Mouse (Mus musculus) ovary, adult 18-20 months (tissue): ENCODE measurements at regions not wholly inside any gene's neighbourhood (a gene's known extent, or its start where the extent isn't known, plus 50 kb on each side); places are given as distances from the start of the nearest gene placed in this dataset.

Experiments used
- DNase-seq: peaks from one replicate; pipeline ENCODE4 v3.0.0; 2022; ENCODE audit warnings: low spot score, mixed read lengths

DNA sequence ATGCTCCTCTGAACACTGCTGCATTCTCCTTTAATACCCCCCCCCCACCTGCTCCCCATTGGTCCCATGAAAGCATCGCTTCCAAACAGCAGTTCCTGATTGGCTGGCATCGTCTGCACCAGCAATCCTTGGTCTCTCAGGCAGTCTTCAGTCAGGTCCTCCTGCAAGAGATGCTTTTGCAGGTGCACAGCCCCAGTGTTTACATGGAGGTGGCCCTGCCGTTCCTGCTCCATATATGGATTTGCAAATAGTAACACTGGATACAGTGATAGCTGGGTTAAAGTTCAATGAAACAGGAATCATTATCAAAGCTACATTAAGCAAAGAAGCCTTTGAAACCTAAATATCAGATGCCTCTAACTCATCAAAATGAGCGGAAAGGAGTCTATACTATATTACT is 170.1 kb upstream of the Fat1 start:
- DNase-seq, result no peak

DNA sequence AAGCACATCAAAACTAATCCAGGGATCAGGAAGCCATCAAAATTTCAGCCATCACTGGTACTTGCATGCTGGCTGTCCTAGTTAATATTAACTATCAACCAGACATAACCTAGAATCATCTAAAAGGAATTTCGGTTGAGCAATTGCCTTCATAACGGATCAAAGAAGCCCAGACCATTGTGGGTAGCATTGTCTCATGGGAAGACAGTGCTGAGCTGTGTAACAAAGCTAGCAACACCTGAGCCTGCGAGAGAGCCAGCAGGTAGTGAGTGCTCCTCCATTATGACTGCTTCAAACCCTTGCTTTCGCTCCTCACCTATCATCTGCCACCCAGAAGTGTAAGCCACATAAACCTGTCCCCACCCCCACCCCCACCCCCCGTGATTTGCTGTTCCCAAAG is 169.6 kb upstream of the Fat1 start:
- DNase-seq, result no peak

DNA sequence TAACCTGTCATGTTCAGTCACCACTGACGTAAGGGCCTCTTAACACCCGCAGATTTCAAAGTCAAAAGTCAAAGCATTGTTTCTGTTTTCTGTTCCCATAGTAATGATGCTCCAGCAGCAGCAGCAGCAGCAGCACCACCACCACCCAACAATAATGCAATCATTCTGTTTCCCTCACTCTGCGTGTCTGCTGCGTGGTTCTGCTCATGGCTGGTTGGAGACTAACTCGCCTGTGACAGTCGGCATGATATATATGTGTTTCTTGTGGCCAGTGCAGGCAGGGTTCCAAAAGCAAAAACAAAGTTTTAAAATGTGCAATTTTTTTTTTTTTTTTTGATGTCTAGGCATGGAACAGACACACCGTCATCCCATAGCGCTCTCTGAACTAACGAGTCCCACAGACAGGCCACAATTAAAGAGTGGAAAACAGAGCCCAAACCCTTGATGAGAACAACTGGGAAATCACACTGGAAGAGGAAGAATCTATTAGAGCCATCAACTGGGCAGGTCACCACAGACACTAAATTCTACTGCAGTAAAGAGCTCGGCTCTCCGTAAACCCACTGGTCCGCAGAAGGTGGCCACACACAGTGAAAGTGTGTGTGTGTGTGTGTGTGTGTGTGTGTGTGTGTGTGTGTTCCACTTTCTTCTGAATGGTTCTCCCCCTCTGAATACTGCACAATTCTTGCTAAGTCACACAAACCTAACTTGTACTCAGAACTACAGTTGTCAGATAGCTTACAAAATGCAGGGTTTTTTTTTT is 169.0 kb upstream of the Fat1 start:
- DNase-seq, result no peak

DNA sequence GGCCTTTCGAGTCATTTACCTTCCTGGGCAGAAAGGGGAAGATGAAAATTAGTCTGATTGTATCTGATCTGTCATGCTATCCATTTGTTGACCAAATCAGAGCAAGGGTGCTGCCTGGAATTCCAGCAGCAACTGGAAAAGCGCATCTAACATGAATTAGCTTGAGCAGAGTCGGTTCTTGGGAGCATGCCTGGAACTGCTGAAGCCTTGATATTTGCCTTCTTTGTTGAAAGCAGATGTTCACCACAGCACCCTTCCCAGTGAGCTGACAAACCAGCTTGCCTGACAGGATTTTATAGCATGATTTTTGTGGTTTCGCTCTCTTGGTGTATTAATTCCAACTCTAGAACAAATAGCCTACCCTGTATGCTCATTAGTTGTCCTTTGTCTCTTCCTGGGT is 168.0 kb upstream of the Fat1 start:
- DNase-seq, result no peak

DNA sequence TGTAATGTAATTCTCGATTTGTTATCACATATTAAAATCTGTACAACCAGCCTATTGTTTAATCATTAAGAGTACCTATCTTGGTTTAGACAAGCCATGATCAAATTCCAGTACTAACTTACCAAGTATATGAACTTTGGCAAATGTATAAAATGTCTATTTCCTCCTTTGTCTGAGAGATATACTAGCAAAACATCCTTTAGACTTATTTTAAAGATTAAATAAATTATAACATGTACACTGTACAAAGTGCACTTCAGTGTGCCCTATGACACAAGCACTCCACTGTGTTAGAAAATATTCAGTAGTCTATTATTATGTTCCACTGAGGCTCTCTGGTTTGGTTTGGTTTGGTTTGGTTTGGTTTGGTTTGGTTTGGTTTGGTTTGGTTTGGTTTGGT is 156.0 kb upstream of the Fat1 start:
- no peak for DNase-seq

DNA sequence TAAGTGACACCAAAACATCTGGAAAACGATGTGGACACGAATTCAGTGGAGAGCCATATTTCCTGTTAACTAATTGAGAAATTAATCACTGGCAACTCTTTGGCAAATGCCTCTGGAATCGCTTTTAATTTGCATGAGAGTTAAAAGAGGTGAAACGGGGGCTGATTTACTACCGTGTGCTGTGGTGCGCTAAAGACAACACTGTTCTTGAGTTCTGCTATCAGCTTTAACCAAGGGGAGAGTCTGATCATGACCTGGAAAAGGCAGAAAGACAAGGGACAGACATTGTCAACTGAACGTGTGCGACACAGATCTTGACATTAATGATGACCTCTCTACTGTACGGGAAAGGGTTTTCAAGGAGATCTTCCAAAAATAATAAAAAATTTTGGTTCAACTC is 152.8 kb upstream of the Fat1 start:
- no peak for DNase-seq

DNA sequence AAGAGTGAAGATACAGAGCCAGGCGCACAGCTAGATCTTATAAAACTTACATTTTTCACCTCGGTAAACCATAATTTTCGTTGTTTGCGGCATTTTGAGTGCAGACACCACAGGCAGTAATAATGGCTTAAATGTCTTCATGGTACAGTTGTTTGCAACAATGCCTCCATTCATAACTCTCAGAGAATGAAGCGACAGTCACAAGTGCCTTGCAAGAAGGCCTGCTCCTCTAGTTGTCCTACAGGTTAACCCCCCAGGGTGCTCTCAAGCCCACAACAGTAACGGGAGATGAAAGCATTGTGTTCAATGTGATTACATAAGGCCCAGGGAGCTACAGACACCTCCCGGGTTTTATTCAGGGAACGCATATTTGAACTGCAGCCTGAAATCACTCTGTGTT is 150.1 kb upstream of the Fat1 start:
- no peak for DNase-seq

DNA sequence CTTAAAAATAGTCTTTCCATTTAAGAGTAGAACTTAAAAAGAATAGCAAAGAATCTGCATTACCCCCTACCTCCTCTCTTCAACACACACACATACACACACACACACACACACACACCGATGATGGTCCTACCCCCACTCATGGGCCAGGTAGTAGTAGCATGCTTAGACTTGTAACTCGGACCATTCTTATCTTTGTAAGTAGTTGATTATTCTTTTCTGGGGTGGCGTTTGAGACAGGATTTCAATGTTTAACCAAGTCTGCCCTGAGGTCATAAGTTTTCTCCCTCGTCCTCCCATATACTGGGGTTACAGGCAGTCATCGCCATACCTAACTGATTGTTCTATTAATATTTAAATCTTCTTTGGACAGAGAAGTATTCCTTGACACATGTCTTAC is 148.5 kb upstream of the Fat1 start:
- DNase-seq, result no peak

DNA sequence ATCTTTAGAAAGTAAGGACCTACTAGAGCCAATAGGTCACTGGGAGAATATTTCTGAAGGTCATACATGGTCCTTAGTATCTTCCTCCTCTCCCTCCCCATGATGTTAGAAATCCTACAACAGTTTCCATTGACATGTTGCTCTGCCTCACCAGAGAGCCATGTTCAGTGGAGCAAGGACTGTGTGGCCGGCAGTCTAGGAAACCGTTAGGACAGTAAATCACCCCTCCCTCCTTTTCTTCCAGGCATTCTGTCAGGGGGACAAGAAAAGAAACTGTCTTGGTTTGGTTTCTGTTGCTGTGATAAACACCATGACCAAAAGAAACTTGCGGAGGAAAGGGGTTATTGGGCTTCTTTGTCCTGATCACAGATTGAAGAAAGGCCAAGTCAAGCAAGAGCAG is 147.0 kb upstream of the Fat1 start:
- no peak for DNase-seq

DNA sequence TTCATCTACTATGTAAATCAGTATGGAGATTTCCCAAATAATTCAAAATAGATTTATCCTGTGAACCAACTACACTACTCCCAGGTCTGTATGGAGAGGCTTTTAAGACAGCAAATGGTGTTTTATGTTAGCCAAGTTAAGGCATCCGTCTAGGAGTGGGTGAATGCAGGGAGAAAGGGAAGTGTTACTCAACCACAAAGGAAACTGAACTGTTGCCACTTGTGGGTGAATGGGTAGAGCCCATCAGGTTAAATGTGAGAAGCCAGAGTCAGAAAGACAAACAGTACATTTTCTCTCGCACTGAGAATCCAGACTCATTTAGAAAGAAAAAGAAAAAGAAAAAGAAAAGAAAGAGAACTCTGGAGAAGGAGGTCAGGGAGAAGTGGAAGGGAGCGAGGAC is 135.7 kb upstream of the Fat1 start:
- no peak for DNase-seq

DNA sequence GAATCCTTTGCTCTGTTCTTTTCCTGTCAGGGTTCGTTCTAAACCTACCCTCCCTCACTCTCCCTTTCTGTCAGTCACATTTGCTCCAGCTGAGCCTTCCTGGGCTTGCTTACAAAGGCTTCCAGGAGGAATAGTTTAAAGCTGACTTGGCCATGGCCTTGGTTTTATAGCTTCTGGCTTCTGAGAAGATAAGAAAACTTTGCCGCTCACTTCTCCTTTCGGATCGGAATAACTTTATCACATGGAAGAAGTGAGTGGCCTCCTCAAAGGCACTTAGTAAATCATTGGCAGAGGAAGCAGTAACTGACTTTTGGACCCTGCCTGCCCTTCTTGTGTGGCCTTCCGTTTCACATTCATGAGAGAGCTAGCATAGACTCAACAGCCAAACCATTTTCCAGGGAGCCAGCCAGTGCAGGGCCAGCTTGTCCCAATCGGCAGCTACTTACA is 134.4 kb upstream of the Fat1 start:
- no peak for DNase-seq

DNA sequence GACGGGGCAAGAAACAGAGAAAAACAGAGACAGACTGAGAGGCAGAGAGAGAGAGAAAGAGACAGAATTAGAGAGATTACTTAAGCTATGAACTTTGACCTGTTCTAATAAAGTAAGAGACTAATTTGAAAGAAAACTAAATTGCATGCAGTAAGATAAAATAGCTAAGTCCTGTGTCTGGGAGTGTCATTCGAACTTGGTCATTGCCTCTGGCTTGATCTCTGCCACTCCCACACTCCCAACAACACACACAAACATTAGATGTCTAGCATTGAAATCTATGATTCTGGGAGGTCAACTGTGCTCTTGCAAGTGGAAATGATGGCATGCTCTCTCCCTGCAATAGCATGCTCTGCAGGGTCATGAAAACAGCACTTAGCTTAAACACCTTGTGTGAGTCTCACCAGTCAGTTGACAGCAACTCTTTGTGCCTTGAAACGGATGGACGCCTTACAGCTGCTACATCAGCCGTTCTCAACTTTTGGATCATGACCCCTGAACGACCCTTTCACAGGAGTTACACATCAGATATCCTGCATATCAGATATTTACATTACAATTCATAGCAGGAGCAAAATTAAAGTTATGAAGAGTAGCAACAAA is 133.5 kb upstream of the Fat1 start:
- no peak for DNase-seq

DNA sequence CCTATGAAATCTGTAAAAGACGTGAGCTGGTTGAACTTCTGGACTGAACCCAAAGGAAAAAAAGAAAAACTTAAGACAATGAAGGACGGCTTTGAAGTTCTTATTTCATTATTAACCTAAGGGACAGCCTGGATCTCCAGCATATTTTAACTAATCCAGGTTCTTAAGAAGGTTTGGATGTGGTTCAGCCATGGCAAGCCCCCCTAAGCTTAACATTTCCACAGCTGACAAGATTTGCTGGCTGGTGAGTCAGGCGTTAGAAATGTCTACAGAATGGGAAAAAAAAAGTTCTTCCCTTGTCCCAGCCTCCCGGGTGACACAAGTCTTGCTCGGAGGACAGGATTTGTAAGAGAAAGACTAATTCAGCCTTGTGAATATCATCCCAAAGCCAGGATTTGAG is 132.9 kb upstream of the Fat1 start:
- no peak for DNase-seq

DNA sequence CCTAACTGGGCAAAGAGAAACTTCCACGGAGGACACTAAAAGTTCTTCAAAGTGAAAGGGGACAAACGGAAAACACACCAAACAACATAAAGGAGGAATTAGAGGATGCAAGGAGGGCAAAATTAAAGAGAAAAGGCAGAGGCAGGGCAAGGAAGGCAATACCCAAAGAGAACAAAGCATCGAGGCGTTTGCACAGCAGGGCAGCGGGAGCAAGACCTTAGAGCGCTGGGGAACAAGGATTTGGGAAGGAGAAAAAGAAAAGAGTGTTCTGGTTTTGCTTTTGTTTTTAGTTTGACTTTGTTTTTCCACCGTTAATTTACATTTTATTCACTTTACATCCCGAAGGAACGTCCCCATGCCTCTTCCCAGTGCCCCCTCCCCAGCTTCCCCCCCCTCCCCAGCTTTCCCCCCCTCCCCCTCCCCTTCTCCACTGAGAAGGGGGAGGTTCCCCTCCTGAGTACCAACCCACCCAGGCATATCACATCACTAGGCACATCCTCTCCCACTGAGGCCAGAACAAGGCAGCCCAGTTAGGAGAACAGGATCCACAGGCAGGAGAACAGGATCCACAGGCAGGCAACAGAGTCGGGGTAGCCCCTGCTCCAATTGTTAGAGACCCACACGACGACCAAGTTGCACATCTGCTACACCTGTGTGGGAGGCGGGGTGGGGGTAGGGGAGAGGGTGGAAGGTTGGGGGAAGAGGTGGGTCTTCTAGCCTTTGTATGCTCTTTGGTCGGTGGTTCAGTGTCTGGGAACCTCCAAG is 130.7 kb upstream of the Fat1 start:
- no peak for DNase-seq

DNA sequence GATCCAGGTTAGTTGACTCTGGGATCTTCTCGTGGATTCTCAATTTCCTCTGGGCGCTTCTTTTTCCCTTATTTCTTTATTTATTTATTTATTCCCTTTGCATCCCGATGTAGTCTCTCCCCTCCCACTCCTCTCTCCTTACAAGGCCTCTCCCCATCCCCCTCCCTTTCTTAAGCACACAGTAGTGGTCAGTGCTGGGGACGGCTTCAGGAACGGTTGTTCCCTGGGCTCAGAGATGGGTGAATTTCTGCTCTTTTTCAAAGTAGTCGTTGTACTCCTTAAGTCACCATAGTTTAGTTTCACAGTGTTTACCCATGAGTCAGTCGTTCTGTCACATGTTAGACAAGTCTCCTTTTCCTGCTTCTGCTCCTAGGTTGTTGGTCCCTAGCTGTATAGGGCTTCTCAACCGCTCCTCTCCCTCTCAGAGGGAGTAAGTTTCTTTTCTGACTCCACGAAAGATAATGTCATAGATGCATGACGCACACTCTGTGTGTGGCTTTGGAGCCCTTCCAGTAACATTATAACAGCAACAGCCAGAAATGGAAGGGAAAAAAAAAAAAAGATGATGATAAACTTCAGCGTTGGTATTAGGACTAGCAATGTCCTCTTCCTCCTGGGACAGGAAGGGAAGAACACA is 129.9 kb upstream of the Fat1 start:
- DNase-seq, result no peak

DNA sequence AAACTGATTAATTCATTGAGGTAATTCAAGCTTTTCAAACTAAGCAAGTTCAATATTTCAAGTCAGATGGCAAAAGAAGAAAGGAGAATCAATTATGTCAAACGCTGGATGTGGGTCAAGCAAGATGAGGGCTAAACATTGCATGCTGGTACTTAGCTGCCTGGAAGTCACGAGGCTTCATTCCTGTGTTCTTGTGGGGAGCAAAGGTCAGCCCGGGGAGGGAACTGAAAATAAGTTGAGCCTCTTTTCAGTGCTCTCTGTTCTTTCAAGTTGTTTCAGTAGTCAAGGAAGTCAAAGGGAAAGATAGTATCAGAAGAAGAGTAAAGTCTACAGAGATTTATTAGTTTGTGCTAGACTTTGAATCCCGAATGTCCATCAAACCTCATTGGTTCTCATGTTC is 122.9 kb upstream of the Fat1 start:
- no peak for DNase-seq

DNA sequence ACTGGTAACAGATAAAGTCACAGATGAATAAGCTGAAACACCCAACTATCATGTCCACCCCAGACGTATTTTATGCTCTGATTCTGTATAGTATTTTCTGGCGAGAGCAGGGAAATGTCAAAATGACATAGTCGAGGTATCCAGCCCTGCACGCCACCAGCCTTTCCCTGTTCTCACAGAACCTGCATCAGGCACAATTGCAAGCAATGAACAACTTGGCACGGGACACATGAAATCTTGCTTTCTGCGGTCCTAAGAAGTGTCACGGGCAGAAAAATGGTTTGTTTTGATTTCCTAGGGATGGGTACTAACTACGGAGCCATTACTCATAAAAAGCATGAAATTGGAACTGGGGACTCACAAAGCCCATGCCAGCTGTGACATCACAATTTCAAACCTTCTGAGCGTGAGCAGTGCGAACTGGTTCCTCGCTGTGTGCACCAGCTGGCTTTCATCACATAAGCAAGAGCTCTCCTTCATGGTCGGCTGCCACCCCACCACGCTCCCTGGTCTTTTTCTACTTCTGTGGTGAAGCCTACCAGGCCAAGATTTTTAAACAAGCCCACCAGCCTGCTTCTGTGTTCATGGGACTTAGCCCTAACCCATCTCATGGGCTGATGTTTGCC is 117.6 kb upstream of the Fat1 start:
- DNase-seq, result no peak

DNA sequence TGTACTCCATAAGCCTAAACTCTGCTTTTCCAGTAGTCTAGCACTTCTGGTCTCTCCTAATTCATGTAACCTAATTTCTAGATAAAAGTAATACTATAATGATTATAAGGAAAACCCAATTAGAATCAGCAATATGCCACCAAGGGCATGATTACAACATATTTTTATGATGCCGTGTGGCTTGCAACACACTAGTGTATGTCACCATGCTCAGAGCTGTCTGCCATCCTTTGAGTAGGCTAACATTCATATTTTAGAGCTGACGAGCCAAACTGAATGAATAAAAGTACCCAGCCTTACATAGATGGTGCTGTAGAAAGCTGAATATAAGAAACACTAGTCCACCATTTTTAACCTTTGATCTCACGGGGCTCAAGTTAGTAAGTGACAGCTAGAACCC is 116.0 kb upstream of the Fat1 start:
- DNase-seq, result no peak

DNA sequence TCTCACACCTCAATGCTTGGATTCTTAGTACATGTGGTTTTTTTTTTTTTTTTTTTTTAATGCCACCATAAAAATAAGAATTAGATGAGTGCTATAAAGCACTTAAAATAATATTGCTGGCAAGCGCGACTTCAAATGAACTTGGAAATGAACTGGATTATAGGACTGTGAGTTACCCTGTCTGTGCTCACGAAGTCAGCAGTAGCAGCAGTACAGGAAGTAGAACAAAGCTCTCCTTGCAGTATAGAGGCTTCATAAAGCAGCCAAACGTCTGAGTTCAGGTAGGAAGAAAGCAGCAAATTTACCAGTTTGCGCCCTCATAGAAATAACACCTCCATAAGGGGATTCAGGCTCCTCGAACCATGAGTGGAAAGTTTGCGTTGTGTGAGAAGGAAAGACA is 115.6 kb upstream of the Fat1 start:
- no peak for DNase-seq

DNA sequence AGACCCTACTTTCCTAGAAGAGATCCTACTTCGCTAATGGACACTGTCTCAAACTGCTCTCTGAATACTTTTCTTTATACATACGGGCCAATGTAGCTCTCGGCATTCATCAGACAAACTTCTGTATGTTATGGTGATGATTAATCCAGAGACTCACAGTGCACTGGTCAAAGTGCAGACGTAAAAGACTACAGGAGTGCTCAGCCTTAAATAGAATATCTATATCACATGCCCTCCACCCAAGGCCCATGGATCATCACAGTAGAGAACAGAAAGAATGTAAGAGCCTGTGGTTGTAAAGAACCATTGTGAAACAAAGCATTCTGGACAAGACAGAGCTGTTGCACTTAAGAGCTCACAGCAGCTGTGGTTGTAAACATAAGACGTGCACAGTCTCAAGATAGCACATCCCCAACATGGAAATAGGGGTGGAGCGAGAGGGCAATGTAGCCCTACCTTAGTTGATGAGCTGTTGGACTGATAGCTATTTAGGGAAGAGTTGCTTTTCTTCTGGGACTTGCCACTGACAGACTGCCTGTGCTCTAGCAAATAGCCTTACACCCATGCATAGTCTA is 110.0 kb upstream of the Fat1 start:
- no peak for DNase-seq

DNA sequence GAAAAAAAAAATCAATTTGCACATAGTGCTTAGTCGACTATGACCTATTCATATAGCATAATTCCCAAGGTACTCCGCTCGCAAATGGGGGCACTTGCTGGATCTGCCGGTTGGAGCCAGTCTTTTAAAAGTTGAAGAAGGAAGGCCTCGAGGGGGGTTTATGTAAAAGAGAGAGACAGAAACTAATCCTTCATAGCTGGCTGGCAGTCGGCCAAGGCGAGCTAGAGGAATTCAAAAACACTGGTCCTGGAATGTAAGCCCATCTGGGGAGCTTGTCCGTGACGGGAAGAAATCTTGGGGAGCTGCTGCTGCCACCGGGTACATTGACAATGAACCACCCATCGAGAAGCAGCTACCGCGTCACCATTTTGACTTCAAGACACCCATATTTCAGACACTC is 108.3 kb upstream of the Fat1 start:
- peak; percentile 56 for DNase-seq

DNA sequence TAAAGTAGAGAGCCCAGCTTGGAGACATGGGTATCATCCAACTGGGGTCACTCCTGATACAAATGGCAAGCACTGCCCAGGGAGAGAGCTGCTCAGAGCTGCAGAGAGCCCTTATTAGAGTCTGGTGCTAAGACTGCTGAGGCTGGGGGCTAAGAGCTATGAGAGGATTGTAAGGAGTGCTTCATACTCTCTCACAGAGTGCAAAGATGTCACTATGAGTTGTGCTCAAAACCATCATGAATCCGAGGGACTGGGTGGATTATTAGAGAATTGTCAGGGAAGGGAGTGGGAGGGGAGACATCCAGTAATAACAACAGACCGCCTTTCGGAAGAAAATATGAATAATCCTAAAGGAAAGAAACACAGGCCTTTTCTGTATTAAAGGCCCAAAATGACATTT is 107.2 kb upstream of the Fat1 start:
- no peak for DNase-seq
